Mouse (Mus musculus) CH12.LX (cell line): ENCODE data around the gene C1qtnf1. TPM values are rescaled to one million over a fixed set of nuclear protein-coding genes. Genes with fewer than 3 reads are reported as not detected.

Experiments
- DNase-seq: peaks from one replicate; pipeline ENCODE4 v3.0.0-alpha.2; 2013; ENCODE audit errors: extremely low read depth
- H3K27ac ChIP-seq: 2 replicates; pipeline ENCODE4 v1.5.1; 2012; ENCODE audit warnings: low read depth, mild to moderate bottlenecking, control low read depth, moderate library complexity; ENCODE audit not compliant: insufficient read depth
- H3K27me3 ChIP-seq: replicated peaks from 2 replicates; pipeline ENCODE3; 2012; ENCODE audit warnings: inconsistent platforms
- H3K36me3 ChIP-seq, 2 experiments: replicated peaks in 1 of 2; 2 replicates each; pipeline versions ENCODE3 to v1.6.1; 2012; ENCODE audit warnings: inconsistent platforms in 1 of 2, low read length in 1 of 2, mild to moderate bottlenecking in 1 of 2, mixed read lengths in 1 of 2, moderate library complexity in 1 of 2; ENCODE audit not compliant: control insufficient read depth in 1 of 2, insufficient read depth in 1 of 2
- H3K4me1 ChIP-seq, 2 experiments: 2 replicates each; pipeline ENCODE4 v1.6.1; 2012; ENCODE audit warnings: inconsistent platforms in 1 of 2, moderate library complexity in 1 of 2; ENCODE audit not compliant: insufficient read depth in 2 of 2, control insufficient read depth in 1 of 2
- H3K4me2 ChIP-seq: 2 replicates; pipeline ENCODE4 v1.6.1; 2012; ENCODE audit warnings: low read depth, mild to moderate bottlenecking, control low read depth; ENCODE audit not compliant: poor library complexity, insufficient read depth, severe bottlenecking
- H3K4me3 ChIP-seq, 3 experiments: fragments of 150-350 bp in 1 of 3; sonication (generic) in 1 of 3; replicated peaks in 1 of 3; 2 replicates each; pipeline versions ENCODE3 to v1.5.1; 2011 to 2012; ENCODE audit warnings: low read depth in 2 of 3, low read length in 2 of 3, mild to moderate bottlenecking in 2 of 3, moderate library complexity in 2 of 3, control low read depth in 1 of 3, improper control_type of control experiment in 1 of 3, inconsistent platforms in 1 of 3, mixed read lengths in 1 of 3; ENCODE audit not compliant: poor library complexity in 1 of 3
- H3K79me2 ChIP-seq: replicated peaks from 2 replicates; pipeline ENCODE4 v1.6.1; 2012; ENCODE audit warnings: mild to moderate bottlenecking, moderate library complexity; ENCODE audit not compliant: control insufficient read depth, poor library complexity, insufficient read depth, severe bottlenecking; ENCODE audit errors: extremely low read depth
- H3K9ac ChIP-seq: 2 replicates; pipeline ENCODE4 v1.6.1; 2012; ENCODE audit warnings: low read depth, mild to moderate bottlenecking, control low read depth, moderate library complexity; ENCODE audit not compliant: insufficient read depth
- H3K9me3 ChIP-seq: replicated peaks from 2 replicates; pipeline ENCODE3; 2012; ENCODE audit warnings: low read length, inconsistent platforms, mixed read lengths
- BHLHE40 ChIP-seq: IDR thresholded peaks from 2 replicates; pipeline ENCODE4 v1.6.1; 2011; ENCODE audit warnings: mild to moderate bottlenecking, low read depth, low read length, improper control_type of control experiment
- CHD1 ChIP-seq: IDR thresholded peaks from 2 replicates; pipeline ENCODE4 v1.6.1; 2012; ENCODE audit warnings: low read depth, low read length, improper control_type of control experiment, inconsistent platforms
- CHD2 ChIP-seq: IDR thresholded peaks from 2 replicates; pipeline ENCODE4 v1.6.1; 2011; ENCODE audit warnings: low read length, improper control_type of control experiment
- CTCF ChIP-seq, 2 experiments: IDR thresholded peaks in 1 of 2; conservative IDR thresholded peaks in 1 of 2; 2 replicates each; pipeline ENCODE4 v1.5.1; 2011 to 2012; ENCODE audit warnings: low read depth in 2 of 2, low read length in 2 of 2, improper control_type of control experiment in 1 of 2, inconsistent platforms in 1 of 2, mild to moderate bottlenecking in 1 of 2, moderate library complexity in 1 of 2
- E2F4 ChIP-seq: IDR thresholded peaks from 2 replicates; pipeline ENCODE4 v1.6.1; 2011; ENCODE audit warnings: low read depth, low read length, improper control_type of control experiment; ENCODE audit not compliant: insufficient replicate concordance
- ELF1 ChIP-seq: IDR thresholded peaks from 2 replicates; pipeline ENCODE4 v1.6.1; 2014; ENCODE audit warnings: low read depth, mild to moderate bottlenecking, inconsistent platforms, low read length, improper control_type of control experiment
- EP300 ChIP-seq: IDR thresholded peaks from 2 replicates; pipeline ENCODE4 v1.6.1; 2011; ENCODE audit warnings: low read length, improper control_type of control experiment
- ETS1 ChIP-seq: conservative IDR thresholded peaks from 2 replicates; pipeline ENCODE4 v1.6.1; 2012; ENCODE audit warnings: low read depth, mild to moderate bottlenecking, inconsistent platforms, low read length, improper control_type of control experiment, moderate library complexity
- GABPA ChIP-seq: IDR thresholded peaks from 2 replicates; pipeline ENCODE4 v1.6.1; 2012; ENCODE audit warnings: low read depth, low read length, improper control_type of control experiment, inconsistent platforms; ENCODE audit not compliant: insufficient replicate concordance
- HCFC1 ChIP-seq: IDR thresholded peaks from 2 replicates; pipeline ENCODE4 v1.6.1; 2012; ENCODE audit warnings: low read depth, mild to moderate bottlenecking, inconsistent platforms, low read length, improper control_type of control experiment
- IRF4 ChIP-seq: IDR thresholded peaks from 2 replicates; pipeline ENCODE4 v1.6.1; 2014; ENCODE audit warnings: low read depth, mild to moderate bottlenecking, inconsistent platforms, low read length, improper control_type of control experiment
- JUN ChIP-seq: IDR thresholded peaks from 2 replicates; pipeline ENCODE4 v1.6.1; 2011; ENCODE audit warnings: low read depth, mild to moderate bottlenecking, low read length, improper control_type of control experiment, moderate library complexity; ENCODE audit not compliant: insufficient read depth
- JUND ChIP-seq: conservative IDR thresholded peaks from 2 replicates; pipeline ENCODE4 v1.6.1; 2011; ENCODE audit warnings: low read depth, low read length, improper control_type of control experiment
- KAT2A ChIP-seq: IDR thresholded peaks from 2 replicates; pipeline ENCODE4 v1.6.1; 2012; ENCODE audit warnings: low read length, improper control_type of control experiment, inconsistent platforms; ENCODE audit not compliant: insufficient replicate concordance
- MAFK ChIP-seq: IDR thresholded peaks from 2 replicates; pipeline ENCODE4 v1.6.1; 2011; ENCODE audit warnings: low read length, improper control_type of control experiment; ENCODE audit not compliant: insufficient replicate concordance
- MAX ChIP-seq: IDR thresholded peaks from 2 replicates; pipeline ENCODE4 v1.6.1; 2011; ENCODE audit warnings: low read length, improper control_type of control experiment
- MAZ ChIP-seq: IDR thresholded peaks from 2 replicates; pipeline ENCODE4 v1.6.1; 2012; ENCODE audit warnings: low read depth, mild to moderate bottlenecking, inconsistent platforms, low read length, improper control_type of control experiment, moderate library complexity
- MEF2A ChIP-seq: IDR thresholded peaks from 2 replicates; pipeline ENCODE4 v1.6.1; 2014; ENCODE audit warnings: low read depth, mild to moderate bottlenecking, inconsistent platforms, low read length, improper control_type of control experiment, borderline replicate concordance
- MXI1 ChIP-seq: IDR thresholded peaks from 2 replicates; pipeline ENCODE4 v1.6.1; 2011; ENCODE audit warnings: mild to moderate bottlenecking, low read depth, low read length, improper control_type of control experiment
- MYC ChIP-seq: IDR thresholded peaks from 2 replicates; pipeline ENCODE4 v1.6.1; 2011; ENCODE audit warnings: low read depth, mild to moderate bottlenecking, improper control_type of control experiment, low read length
- NELFE ChIP-seq: IDR thresholded peaks from 2 replicates; pipeline ENCODE4 v1.6.1; 2011; ENCODE audit warnings: low read depth, low read length, improper control_type of control experiment
- NRF1 ChIP-seq: IDR thresholded peaks from 2 replicates; pipeline ENCODE4 v1.6.1; 2014; ENCODE audit warnings: low read depth, mild to moderate bottlenecking, inconsistent platforms, low read length, improper control_type of control experiment, moderate library complexity
- PAX5 ChIP-seq: IDR thresholded peaks from 2 replicates; pipeline ENCODE4 v1.6.1; 2012; ENCODE audit warnings: low read length, inconsistent platforms, mixed read lengths
- POLR2A ChIP-seq: IDR thresholded peaks from 2 replicates; pipeline ENCODE4 v1.6.1; 2011; ENCODE audit warnings: low read depth, mild to moderate bottlenecking, improper control_type of control experiment, low read length
- POLR2AphosphoS2 ChIP-seq: IDR thresholded peaks from 2 replicates; pipeline ENCODE4 v1.6.1; 2011; ENCODE audit warnings: low read depth, low read length, improper control_type of control experiment
- RAD21 ChIP-seq: IDR thresholded peaks from 2 replicates; pipeline ENCODE4 v1.6.1; 2011; ENCODE audit warnings: low read depth, mild to moderate bottlenecking, low read length, improper control_type of control experiment, moderate library complexity
- RCOR1 ChIP-seq: conservative IDR thresholded peaks from 2 replicates; pipeline ENCODE4 v1.6.1; 2012; ENCODE audit warnings: low read depth, mild to moderate bottlenecking, inconsistent platforms, low read length, improper control_type of control experiment
- SIN3A ChIP-seq: IDR thresholded peaks from 2 replicates; pipeline ENCODE4 v1.6.1; 2012; ENCODE audit warnings: low read length, improper control_type of control experiment, inconsistent platforms
- SMC3 ChIP-seq: IDR thresholded peaks from 2 replicates; pipeline ENCODE4 v1.6.1; 2011; ENCODE audit warnings: low read depth, low read length, improper control_type of control experiment
- TBP ChIP-seq: conservative IDR thresholded peaks from 2 replicates; pipeline ENCODE4 v1.6.1; 2011; ENCODE audit warnings: low read depth, low read length, improper control_type of control experiment
- TCF12 ChIP-seq: IDR thresholded peaks from 2 replicates; pipeline ENCODE4 v1.6.1; 2014; ENCODE audit warnings: low read depth, mild to moderate bottlenecking, inconsistent platforms, low read length, improper control_type of control experiment
- UBTF ChIP-seq: IDR thresholded peaks from 2 replicates; pipeline ENCODE4 v1.6.1; 2012; ENCODE audit warnings: low read depth, mild to moderate bottlenecking, inconsistent platforms, low read length, improper control_type of control experiment, moderate library complexity
- USF1 ChIP-seq: IDR thresholded peaks from 2 replicates; pipeline ENCODE4 v1.6.1; 2014; ENCODE audit warnings: low read depth, mild to moderate bottlenecking, inconsistent platforms, low read length, improper control_type of control experiment
- USF2 ChIP-seq: conservative IDR thresholded peaks from 2 replicates; pipeline ENCODE4 v1.6.1; 2011; ENCODE audit warnings: low read depth, low read length, improper control_type of control experiment
- ZC3H11A ChIP-seq: IDR thresholded peaks from 2 replicates; pipeline ENCODE4 v1.6.1; 2012; ENCODE audit warnings: low read depth, mild to moderate bottlenecking, inconsistent platforms, low read length, improper control_type of control experiment
- ZKSCAN1 ChIP-seq: IDR thresholded peaks from 2 replicates; pipeline ENCODE4 v1.6.1; 2012; ENCODE audit warnings: low read depth, inconsistent platforms, low read length, improper control_type of control experiment, borderline replicate concordance
- ZMIZ1 ChIP-seq: IDR thresholded peaks from 2 replicates; pipeline ENCODE4 v1.6.1; 2012; ENCODE audit warnings: low read depth, mild to moderate bottlenecking, inconsistent platforms, low read length, improper control_type of control experiment
- ZNF384 ChIP-seq: IDR thresholded peaks from 2 replicates; pipeline ENCODE4 v1.6.1; 2012; ENCODE audit warnings: low read depth, low read length, improper control_type of control experiment, inconsistent platforms
- dilution Hi-C: fragments of 300-500 bp; cut with MboI; formaldehyde crosslinking; loops from 2 replicates; pipeline ENCODE4 v1.14.3; 2020; ENCODE audit warnings: low sequenced_read_pairs; ENCODE audit not compliant: extremely low pct_unique_long_range_greater_than_20kb, extremely low pct_ligation_motif_present
- in situ Hi-C: fragments of 300-500 bp; cut with MboI; formaldehyde crosslinking; loops from 3 replicates; pipeline ENCODE4 v1.14.3; 2019; ENCODE audit warnings: low sequenced_read_pairs, low pct_ligation_motif_present, low pct_unique_long_range_greater_than_20kb, mixed read lengths
- polyA plus RNA-seq: library from polyadenylated mRNA; unstranded; fragments of >175 nt; gene quantifications from 2 replicates; pipeline ENCODE4 v1.2.1, GENCODE M21; 2012; ENCODE audit warnings: low read depth; ENCODE audit not compliant: insufficient read length
- total RNA-seq, 2 experiments: library from RNA; depleted of rRNA; stranded (reverse); fragments of 300-350 nt in 1 of 2; fragments of >200 nt in 1 of 2; gene quantifications; 2 replicates each; pipeline ENCODE4 v1.2.3; 2012 to 2014

The C1qtnf1 gene
- total and polyA plus RNA-seq, 3 experiments, result 0.13 to 0.19 TPM; not detected in 1

DNA sequence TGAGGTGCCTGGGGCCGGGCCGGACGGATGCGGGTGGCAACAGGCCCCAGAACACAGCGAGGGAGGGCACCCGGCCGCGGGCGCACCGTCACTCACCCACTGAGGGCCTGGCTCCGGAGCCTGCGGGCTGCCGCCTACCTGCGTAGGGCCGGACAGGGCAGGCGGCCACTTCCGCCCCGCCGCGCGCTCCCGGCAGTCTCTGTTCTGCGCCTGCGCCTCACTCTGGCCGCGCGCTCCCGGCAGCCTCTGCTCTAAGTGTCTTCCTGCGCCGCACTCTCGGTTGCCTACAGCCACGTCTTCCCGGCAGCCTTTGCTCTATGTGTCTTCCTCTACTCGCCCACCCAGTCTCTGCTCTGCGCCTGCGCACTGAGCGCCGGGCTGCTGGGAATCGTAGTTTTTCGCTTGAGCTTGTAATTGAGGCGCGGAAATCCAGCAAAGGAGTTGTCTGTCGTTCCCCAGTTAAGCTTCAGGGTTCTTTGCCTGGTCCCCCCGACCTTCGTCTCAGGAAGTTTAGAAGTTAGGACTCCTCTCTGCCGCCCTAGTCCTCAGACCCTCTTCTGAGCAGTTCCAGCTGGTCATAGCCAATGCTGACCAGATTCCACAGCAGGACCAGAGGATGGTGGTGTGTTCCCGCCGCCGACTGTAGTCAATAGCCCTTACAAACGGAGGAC is 9.0 kb upstream of the C1qtnf1 start, which contains the start of gene Cant1:
Gene Cant1 (minus strand): TSS at position 253 of the 671 bp plus-strand sequence.
- Histone ChIP-seq H3K9me3 (no peaks in the 10 kb centered on the region), H3K27ac (peak within 1 kb of the TSS; percentile 26), H3K27me3 (peaks cover 8% of the 10 kb centered on the region), H3K79me2 (peaks cover 16% of the 10 kb centered on the region), H3K4me1 (peaks cover 23 to 47% of the 10 kb centered on the region in 2 experiments), H3K36me3 (peaks cover 28 to 36% of the 10 kb centered on the region in 2 experiments), H3K4me3 (peak within 1 kb of the TSS; percentile 76 to 94 (median 81)), H3K4me2 (peak within 1 kb of the TSS; percentile 86), H3K9ac (peak within 1 kb of the TSS; percentile 89)
- TF ChIP-seq JUND (no peak), RAD21 (no peak), CTCF (conservative IDR thresholded peaks at IDR 0.05 in 1 of 2, IDR thresholded peaks at IDR 0.05 in 1 of 2; ENCODE audit: low read depth in 2 of 2, low read length in 2 of 2) (no peak), PAX5 (no peak), KAT2A (peak; percentile 99; the same call in 1 of the 2 replicates), MXI1 (peak; percentile 39; the same call in 1 of the 2 replicates), IRF4 (peak; percentile 77), ZKSCAN1 (no peak), ETS1 (no peak), POLR2AphosphoS2 (peak; percentile 77), MYC (peak; percentile 53; the same call in 1 of the 2 replicates), SIN3A (peak; percentile 77), ZNF384 (no peak), SMC3 (no peak), USF1 (no peak), ZMIZ1 (peak; percentile 97), CHD1 (no peak), UBTF (0 out of 2 replicates have a peak, but pooled peaks have one; percentile 52), MEF2A (peak; percentile 77; the same call in 1 of the 2 replicates), TBP (0 out of 2 replicates have a peak, but pooled peaks have one; percentile 58), MAFK (no peak), USF2 (no peak), CHD2 (0 out of 2 replicates have a peak, but pooled peaks have one; percentile 12), MAZ (no peak), ZC3H11A (no peak), EP300 (no peak), NELFE (peak; percentile 97), HCFC1 (peak; percentile 99), E2F4 (0 out of 2 replicates have a peak, but pooled peaks have one; percentile 60), ELF1 (peak; percentile 100), GABPA (peak; percentile 93; the same call in 1 of the 2 replicates), NRF1 (peak; percentile 96), TCF12 (peak; percentile 93), MAX (peak; percentile 67; the same call in 1 of the 2 replicates), POLR2A (peak; percentile 94), JUN (no peak), RCOR1 (no peak), BHLHE40 (no peak)
- peak; percentile 100 for DNase-seq
- dilution Hi-C loops, result no loop called here
- in situ Hi-C loops, result no loop called here
